Mouse (Mus musculus): ENCODE results near the gene Eno2. TPM values are rescaled to one million over a fixed set of nuclear protein-coding genes. Genes with fewer than 3 reads are reported as not detected.

The Eno2 gene
- total RNA-seq, 4 experiments from 2014 or later, result 1,117 to 1,267 (median 1,165) TPM

GRCm38 (mm10) chr6:124716864-124717490 is 52.5 kb downstream of the Eno2 start:
- no peak for DNase-seq (ENCODE audit: low spot score in 2 of 2)

- no peak for DNase-seq (ENCODE audit: low spot score in 2 of 2)
These were observed 56.6 kb downstream of the Eno2 start for GRCm38 (mm10) chr6:124712918-124713317.

DNA sequence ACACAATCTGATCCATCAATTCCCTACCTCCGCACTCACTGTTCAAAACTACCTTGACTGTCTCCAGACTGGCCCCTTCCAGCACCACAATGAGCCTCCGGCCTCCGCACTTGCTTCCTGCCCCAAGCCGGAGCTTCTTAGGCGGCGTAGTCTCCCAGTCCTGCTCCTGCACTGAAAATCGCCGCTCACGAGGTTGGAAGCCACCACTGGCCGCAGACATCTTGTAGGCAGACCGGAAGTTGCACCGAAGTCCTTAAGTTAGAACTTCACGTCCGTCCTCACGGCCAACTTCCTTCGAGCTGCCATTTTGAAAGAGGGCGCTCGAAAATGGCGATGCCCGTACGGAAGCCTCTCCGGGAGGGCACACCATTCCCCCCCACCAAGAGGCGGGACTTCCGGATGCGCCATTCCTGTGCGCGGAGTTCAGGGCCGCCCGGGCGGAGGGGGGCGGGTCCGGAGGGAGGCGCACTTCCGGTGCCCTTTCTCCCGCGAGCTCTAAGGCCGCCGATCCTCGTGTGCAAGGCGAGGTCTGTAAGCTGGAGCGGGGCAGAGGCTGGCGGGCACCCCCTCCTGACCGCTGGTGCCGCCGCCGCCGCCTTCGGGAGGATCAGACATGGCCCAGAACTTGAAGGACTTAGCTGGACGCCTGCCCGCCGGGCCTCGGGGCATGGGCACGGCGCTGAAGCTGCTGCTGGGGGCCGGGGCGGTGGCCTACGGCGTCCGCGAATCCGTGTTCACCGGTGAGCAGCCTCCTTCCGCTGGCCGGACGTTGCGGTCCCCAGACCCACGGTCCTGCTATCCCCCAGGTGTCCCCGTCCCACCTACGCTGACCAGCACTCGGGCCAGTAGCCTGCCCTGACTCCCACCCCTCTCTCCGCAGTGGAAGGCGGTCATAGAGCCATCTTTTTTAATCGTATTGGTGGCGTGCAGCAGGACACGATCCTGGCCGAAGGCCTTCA is 57.4 kb downstream of the Eno2 start, which contains the start of the genes Emg1 and Phb2:
TSS of gene Emg1 (minus strand) at position 355 of the 959 bp plus-strand sequence.
TSS of gene Phb2 (plus strand) at position 513 of the 959 bp plus-strand sequence.
- peak; percentile 93 to 97 for DNase-seq (ENCODE audit: low spot score in 2 of 2)

Small RNAs within 50 kb of the gene (microRNA-seq; reads per million reads assigned to microRNA genes)
- gene Mir141, result 2.9 to 10.4 reads per million in 2 experiments
- 47.2 to 64.3 reads per million in 2 experiments for gene Mir200c

Other genes with a start within 250 kb of the Eno2 start
- 1 to 10 TPM in 3 of 4 experiments, under 1 TPM in 1; 0.93 to 3.0 (median 1.2) TPM for gene C1s1, start 227.3 kb downstream of the Eno2 start, total RNA-seq (2022)
- gene C1rb, start 199.4 kb downstream of the Eno2 start, total RNA-seq (2022), result not detected
- gene C1s2, start 133.6 kb downstream of the Eno2 start, total RNA-seq (2022), result under 1 TPM in 3 of 4 experiments, not detected in 1; 0.22 to 0.23 (median 0.23) TPM
- gene Lpcat3, start 106.6 kb downstream of the Eno2 start, total RNA-seq (2022), result 10 to 100 TPM; 22.6 to 34.6 (median 26.1) TPM
- 10 to 100 TPM; 41.0 to 48.1 (median 43.4) TPM for gene Emg1, start 57.5 kb downstream of the Eno2 start, total RNA-seq (2022)
- gene Phb2, start 57.3 kb downstream of the Eno2 start, total RNA-seq (2022), result 100 to 1,000 TPM; 111 to 126 (median 116) TPM
- gene Ptpn6, start 31.0 kb downstream of the Eno2 start, total RNA-seq (2022), result 10 to 100 TPM in 2 of 4 experiments, 1 to 10 TPM in 2; 2.3 to 15.0 (median 7.9) TPM
- 100 to 1,000 TPM; 301 to 323 (median 310) TPM for gene Grcc10, start 28.3 kb downstream of the Eno2 start, total RNA-seq (2022)
- not detected for gene Gm45234, start 13.7 kb downstream of the Eno2 start, total RNA-seq (2022)
- gene Atn1, start 13.1 kb downstream of the Eno2 start, total RNA-seq (2022), result 100 to 1,000 TPM; 146 to 166 (median 159) TPM
- 1 to 10 TPM; 2.3 to 3.4 (median 2.7) TPM for gene Lrrc23, start 10.1 kb upstream of the Eno2 start, total RNA-seq (2022)
- 1 to 10 TPM; 4.0 to 5.8 (median 5.0) TPM for gene Spsb2, start 39.0 kb upstream of the Eno2 start, total RNA-seq (2022)
- 100 to 1,000 TPM; 794 to 847 (median 813) TPM for gene Tpi1, start 44.6 kb upstream of the Eno2 start, total RNA-seq (2022)
- 100 to 1,000 TPM; 200 to 215 (median 204) TPM for gene Usp5, start 59.8 kb upstream of the Eno2 start, total RNA-seq (2022)
- 1 to 10 TPM in 1 of 4 experiments, under 1 TPM in 3; 0.49 to 1.0 (median 0.80) TPM for gene Cdca3, start 59.9 kb upstream of the Eno2 start, total RNA-seq (2022)
- gene Gnb3, start 70.6 kb upstream of the Eno2 start, total RNA-seq (2022), result under 1 TPM in 3 of 4 experiments, not detected in 1; 0.20 to 0.87 (median 0.53) TPM
- gene P3h3, start 88.1 kb upstream of the Eno2 start, total RNA-seq (2022), result 10 to 100 TPM; 18.5 to 25.6 (median 20.6) TPM
- 100 to 1,000 TPM; 202 to 224 (median 204) TPM for gene Gpr162, start 94.3 kb upstream of the Eno2 start, total RNA-seq (2022)
- gene Cd4, start 118.5 kb upstream of the Eno2 start, total RNA-seq (2022), result 10 to 100 TPM; 13.4 to 17.2 (median 15.9) TPM
- gene Lag3, start 142.0 kb upstream of the Eno2 start, total RNA-seq (2022), result 10 to 100 TPM in 2 of 4 experiments, 1 to 10 TPM in 2; 2.4 to 12.6 (median 6.8) TPM
- gene Ptms, start 150.4 kb upstream of the Eno2 start, total RNA-seq (2022), result 100 to 1,000 TPM; 915 to 964 (median 945) TPM
- gene Mlf2, start 161.7 kb upstream of the Eno2 start, total RNA-seq (2022), result 100 to 1,000 TPM; 578 to 635 (median 620) TPM
- gene Cops7a, start 195.9 kb upstream of the Eno2 start, total RNA-seq (2022), result 100 to 1,000 TPM; 154 to 177 (median 165) TPM
- gene Pianp, start 227.0 kb upstream of the Eno2 start, total RNA-seq (2022), result 100 to 1,000 TPM; 146 to 232 (median 185) TPM
- 10 to 100 TPM; 36.8 to 48.5 (median 40.5) TPM for gene Zfp384, start 239.5 kb upstream of the Eno2 start, total RNA-seq (2022)